ENCODE assay signal across 17 mouse cellular contexts in the genomic region with DNA sequence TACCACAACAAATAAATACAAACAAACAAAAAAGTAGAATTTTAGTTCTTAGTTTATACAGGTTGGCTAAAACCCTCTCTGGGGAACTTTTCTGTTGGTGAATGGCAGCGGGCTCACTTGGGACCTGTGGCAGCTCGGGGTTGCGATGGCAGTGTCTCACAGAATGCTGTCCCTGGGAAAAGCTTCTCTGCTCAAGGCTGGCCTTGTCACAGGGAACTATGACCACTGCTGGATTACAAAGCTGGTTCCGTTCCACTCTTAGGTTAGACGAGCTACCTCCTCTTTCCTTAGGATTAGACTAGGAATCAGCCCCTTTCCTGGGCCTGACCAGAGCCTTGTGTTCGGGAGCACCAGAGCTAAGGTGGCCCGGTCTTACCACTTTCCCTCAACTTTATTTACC.
"Had no signal": no experiment of that assay in that cellular context is flagged by ENCODE, and none has a peak within 500 bp of the region (broad histone marks: within the 10 kb centered on the region; RNA-seq: fewer than 3 reads in every experiment).

No protein-coding gene starts in this region.

- H3K9me3 ChIP-seq: liver, embryonic 13.5 days; liver, embryonic 15.5 days; lung, embryonic 15.5 days; midbrain, embryonic 12.5 days; neural tube, embryonic 12.5 days; stomach, embryonic 15.5 days had no signal

- H3K4me1 ChIP-seq: liver, embryonic 13.5 days; liver, embryonic 15.5 days; lung, embryonic 15.5 days; stomach, embryonic 15.5 days had no signal

- H3K4me3 ChIP-seq: liver, embryonic 13.5 days; liver, embryonic 15.5 days; lung, embryonic 15.5 days; megakaryocyte, embryonic 14.5 days; midbrain, embryonic 12.5 days; neural tube, embryonic 12.5 days; stomach, embryonic 15.5 days had no signal

- ATAC-seq: liver, postnatal 0 days had no signal

- DNase-seq: liver, embryonic 13.5 days; liver, postnatal 0 days; lung, adult 2 months; lung, postnatal 14 days; lung, postnatal 36 days; midbrain, embryonic 14.5 days; right cerebral cortex, postnatal 14 days; thymus, adult 18-20 months; thymus, postnatal 14 days; thymus, postnatal 36 days had no signal

- H3K27ac ChIP-seq: liver, embryonic 13.5 days; liver, embryonic 15.5 days; lung, embryonic 15.5 days; macrophage; midbrain, embryonic 12.5 days; neural tube, embryonic 12.5 days; stomach, embryonic 15.5 days had no signal

- H3K27me3 ChIP-seq: liver, embryonic 13.5 days; liver, embryonic 15.5 days; lung, embryonic 15.5 days; megakaryocyte, embryonic 14.5 days; midbrain, embryonic 12.5 days; neural tube, embryonic 12.5 days; stomach, embryonic 15.5 days had no signal

- H3K4me2 ChIP-seq: liver, embryonic 13.5 days; liver, embryonic 15.5 days; lung, embryonic 15.5 days; midbrain, embryonic 12.5 days; neural tube, embryonic 12.5 days; stomach, embryonic 15.5 days had no signal

- H3K9ac ChIP-seq: liver, embryonic 13.5 days; liver, embryonic 15.5 days; liver, postnatal 0 days; lung, embryonic 15.5 days; midbrain, embryonic 12.5 days; neural tube, embryonic 12.5 days; stomach, embryonic 15.5 days had no signal
